Mouse (Mus musculus): Measurements from ENCODE around the gene Ubash3a.
"Not testable (repeated sequence)": the region's sequence is repeated elsewhere in the genome, so short reads cannot be mapped to it uniquely, and the experiment has no call there.

Gene Ubash3a

GRCm38 (mm10) chr17:31259825-31260224, 52.2 kb downstream of the Ubash3a start:
- DNase-seq (ENCODE audit: extremely low read depth, insufficient read length, low spot score), result no peak

DNA sequence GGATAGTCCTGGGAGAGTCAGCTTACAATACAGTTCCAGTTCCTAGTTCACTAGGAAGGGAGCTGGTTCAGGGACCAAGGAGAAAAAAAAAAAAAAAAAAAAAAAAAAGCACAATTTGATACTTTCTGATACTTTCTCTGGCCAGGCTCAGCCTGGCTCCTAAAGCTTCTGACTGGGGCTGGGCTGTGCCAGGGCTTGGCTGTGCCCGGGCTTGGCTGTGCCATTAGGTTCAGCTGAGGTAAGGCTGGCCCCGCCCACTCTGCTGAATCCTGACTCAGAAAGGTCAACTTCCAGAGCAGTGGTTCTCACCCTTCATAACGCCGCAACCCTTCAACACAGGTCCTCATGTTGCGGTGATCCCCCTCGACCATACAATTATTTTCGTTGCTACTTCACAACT, 52.8 kb downstream of the Ubash3a start:
- no peak for DNase-seq (ENCODE audit: extremely low read depth, insufficient read length, low spot score)

DNA sequence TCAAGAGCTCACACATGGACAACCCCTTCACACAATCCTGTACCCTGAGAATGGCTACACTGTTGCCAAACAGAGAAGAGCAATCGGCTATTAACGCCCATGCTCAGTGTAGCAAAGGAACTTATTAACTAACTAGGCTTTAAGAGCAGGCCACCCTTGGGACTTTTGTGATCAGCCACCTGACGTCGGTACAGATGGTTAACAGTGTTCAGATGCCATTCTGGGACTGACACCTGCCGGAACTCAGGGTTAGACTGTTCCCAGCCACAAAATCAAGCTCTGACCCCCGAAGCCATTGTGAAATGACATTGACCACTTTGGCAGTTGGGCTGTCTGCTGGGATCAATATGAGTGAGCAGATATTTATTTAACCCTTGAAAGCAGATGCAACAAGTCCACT, 53.7 kb downstream of the Ubash3a start:
- no peak for DNase-seq (ENCODE audit: extremely low read depth, insufficient read length, low spot score)

- DNase-seq (ENCODE audit: extremely low read depth, insufficient read length, low spot score), result no peak
Measured at GRCm38 (mm10) chr17:31262715-31263114, 55.0 kb downstream of the Ubash3a start.

DNA sequence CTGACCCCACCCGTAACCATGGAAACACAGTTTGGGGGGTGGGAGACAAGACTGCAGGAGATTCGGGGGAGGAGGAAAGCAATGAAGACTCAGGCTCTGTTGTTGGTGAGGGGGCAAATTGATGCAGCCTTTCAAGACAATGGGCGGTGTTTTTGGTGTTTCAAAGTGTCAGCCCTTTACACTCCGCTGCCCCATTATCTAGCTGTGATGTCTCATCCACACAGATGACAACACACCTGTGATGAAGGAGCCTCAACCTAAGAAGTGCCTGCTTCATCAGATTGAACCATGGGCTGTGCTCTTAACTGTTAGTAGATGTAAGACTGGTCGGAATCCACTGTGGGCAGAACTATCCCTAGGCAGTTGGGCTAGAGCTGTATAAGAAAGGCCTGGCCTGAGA, 56.1 kb downstream of the Ubash3a start:
- no peak for DNase-seq (ENCODE audit: extremely low read depth, insufficient read length, low spot score)

DNA sequence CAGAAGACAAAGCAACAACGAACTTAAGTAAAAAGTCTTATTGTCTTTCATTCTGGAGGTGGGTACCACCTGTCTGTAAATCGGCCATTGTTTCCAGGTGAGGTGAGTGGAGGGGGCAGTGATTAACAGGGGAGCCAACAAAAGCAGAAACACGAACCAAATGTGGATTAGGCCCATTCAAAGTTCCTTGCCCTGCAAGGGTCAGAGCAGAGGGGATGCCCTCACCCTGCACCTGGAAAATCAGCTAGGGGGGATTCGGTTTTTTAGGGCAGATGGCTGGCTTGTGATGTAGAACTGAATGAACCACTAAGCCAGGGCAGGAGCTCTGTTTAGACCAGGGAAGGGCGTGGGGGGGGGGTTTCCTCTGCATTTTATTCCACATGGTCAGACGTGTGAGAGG, 56.7 kb downstream of the Ubash3a start:
- DNase-seq (ENCODE audit: extremely low read depth, insufficient read length, low spot score), result no peak

DNA sequence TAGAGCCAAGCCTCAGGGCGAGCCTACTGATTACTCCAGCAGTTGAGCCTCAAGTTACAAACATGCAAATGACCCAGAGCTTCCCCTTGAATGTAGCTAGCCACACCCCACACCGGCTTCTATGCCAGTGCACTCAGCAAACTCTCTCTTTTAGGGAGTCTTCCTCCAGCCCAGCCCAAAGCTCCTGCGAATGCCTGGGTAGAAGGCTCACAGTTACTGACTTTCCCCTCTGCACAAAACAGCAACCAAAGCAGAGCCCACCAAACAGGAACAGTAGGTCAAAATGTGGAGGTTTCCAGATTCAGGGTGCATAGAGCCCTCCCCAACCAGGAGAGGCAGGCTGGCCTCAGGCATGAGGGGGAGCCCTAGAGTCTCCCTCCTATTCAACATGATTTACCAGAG, 57.5 kb downstream of the Ubash3a start:
- no peak for DNase-seq (ENCODE audit: extremely low read depth, insufficient read length, low spot score)

- no peak for DNase-seq (ENCODE audit: extremely low read depth, insufficient read length, low spot score)
Measured at GRCm38 (mm10) chr17:31265831-31266230, 58.2 kb downstream of the Ubash3a start.

GRCm38 (mm10) chr17:31266321-31266950, 58.8 kb downstream of the Ubash3a start:
- no peak for DNase-seq (ENCODE audit: extremely low read depth, insufficient read length, low spot score)

DNA sequence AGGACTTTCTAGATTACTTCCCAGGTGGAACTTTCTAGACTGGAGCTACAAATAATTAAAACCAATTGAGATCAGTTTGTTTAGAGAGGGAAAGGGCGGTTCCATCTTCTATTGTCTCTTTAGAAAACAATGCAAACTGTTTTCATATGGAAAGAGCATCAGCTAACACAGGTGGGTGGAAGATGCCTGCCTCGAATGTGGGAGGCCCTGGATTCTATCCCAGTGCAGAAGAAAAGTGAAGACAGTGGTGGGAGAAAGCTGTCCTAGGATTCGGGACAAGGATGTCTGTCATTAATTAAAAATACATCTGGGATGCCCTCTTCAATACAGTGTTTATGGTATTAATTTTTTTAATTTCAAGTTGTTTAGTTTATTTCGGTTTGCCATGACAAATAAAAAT, 59.5 kb downstream of the Ubash3a start:
- no peak for DNase-seq (ENCODE audit: extremely low read depth, insufficient read length, low spot score)

GRCm38 (mm10) chr17:31267603-31268002, 59.9 kb downstream of the Ubash3a start:
- DNase-seq (ENCODE audit: extremely low read depth, insufficient read length, low spot score), result no peak

DNA sequence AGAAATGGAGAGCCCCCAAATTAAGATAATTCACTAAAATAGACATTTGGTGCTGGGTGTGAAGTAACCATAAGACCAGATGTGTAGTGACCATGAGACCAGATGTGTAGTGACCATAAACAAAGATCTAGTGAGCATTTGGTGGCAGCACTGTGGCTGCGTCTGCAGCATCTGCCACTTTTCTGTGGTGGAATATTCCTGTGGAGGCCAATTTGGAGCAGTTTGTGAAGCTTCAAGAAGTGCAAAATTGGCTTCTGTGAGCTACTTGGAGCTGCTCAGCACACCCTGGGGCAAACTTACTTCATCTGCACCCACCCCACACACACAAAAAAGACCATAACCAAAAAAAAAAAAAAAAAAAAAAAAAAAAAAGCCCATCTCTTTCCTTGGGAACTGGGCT, 60.3 kb downstream of the Ubash3a start:
- DNase-seq (ENCODE audit: extremely low read depth, insufficient read length, low spot score), result no peak

GRCm38 (mm10) chr17:31269761-31270160, 62.1 kb downstream of the Ubash3a start:
- DNase-seq (ENCODE audit: extremely low read depth, insufficient read length, low spot score), result no peak

DNA sequence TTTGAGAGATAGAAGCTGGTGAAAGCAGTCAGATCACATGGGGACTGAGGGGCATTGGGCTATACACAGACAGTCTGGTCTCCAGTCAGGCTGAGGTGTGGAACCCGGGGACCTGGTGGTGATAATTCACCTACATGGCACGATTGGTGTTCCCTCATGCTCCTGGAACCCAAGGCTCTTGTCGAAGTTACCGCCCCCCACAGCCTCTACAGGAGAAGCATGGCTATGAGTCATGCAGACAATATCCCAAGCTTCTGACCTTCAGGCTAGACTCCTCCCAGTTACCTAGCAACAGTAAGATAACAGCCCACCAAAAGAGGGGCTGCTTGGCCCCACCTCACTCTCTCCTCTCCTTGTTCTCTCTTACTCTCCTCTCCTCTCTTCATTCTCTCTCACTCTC, 62.6 kb downstream of the Ubash3a start:
- no peak for DNase-seq (ENCODE audit: extremely low read depth, insufficient read length, low spot score)

DNA sequence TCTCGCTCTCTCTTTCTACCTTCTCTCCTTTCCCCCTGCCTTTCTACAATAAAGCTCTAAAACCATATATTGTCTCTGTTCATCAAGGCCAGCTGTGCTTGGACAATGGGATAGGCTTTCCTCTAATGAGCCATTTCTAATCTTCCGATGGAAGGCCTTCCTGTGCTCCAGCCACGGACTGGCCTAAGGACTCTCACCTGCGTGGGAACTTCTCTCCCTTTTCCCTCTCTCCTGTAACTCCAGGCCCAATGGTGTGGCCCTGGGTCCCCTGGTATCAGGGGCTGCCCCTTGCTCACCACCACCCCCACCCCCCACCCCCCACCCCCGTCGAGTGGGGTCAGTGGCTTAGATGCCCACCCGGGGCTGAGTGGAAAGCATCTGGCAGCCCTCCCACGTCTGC, 63.1 kb downstream of the Ubash3a start:
- not testable (repeated sequence) for DNase-seq (ENCODE audit: extremely low read depth, insufficient read length, low spot score)

GRCm38 (mm10) chr17:31271136-31271851, 63.6 kb downstream of the Ubash3a start:
- DNase-seq (ENCODE audit: extremely low read depth, insufficient read length, low spot score), result no peak

GRCm38 (mm10) chr17:31272416-31273165, 64.9 kb downstream of the Ubash3a start:
- DNase-seq (ENCODE audit: extremely low read depth, insufficient read length, low spot score), result no peak

DNA sequence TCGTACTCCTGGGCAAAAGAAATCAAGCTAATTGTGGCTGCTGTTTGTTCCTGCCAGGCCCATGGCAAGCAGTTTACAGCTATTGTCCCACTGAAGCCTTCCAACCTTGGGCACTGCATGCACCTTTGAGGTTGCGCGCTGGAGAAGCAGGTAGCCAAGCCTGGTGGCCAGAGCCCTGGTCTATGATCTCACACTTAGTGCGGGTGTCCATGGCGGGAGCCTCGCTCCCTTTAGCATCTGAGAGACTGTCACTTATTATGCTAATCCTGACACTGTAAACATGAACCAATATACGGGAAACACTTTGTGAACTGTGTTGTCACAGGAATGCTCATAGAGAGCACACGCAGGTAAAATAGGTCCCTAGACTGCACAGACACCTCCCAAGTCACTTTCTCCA, 66.0 kb downstream of the Ubash3a start:
- DNase-seq (ENCODE audit: extremely low read depth, insufficient read length, low spot score), result no peak

- DNase-seq (ENCODE audit: extremely low read depth, insufficient read length, low spot score), result no peak
Measured at GRCm38 (mm10) chr17:31275181-31275580, 67.5 kb downstream of the Ubash3a start.

- DNase-seq (ENCODE audit: extremely low read depth, insufficient read length, low spot score), result no peak
Measured at GRCm38 (mm10) chr17:31276207-31276921, 68.7 kb downstream of the Ubash3a start.

Data from 3134 (cell line).